8 mouse cellular contexts compared by ENCODE assay signal in the genomic region with DNA sequence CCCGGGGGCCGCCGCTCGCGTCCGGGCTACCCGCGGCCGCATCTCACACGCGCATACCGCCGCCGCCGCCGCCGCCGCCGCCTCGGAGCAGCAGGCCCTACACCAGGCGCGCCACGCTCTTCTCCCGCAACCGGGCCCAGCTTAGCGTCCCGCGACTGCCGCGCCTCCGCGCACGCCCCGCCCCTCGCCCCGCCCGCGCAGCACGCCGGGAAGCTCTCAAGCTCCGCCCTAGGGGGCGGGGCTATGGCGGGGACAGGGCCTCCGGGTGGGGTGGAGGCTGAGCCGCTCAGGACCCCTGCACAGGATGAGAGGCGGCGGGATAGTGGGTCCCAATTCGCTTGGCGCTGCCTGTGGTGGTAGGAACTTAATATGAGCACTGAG. TPM values are rescaled to one million over a fixed set of nuclear protein-coding genes. Genes with fewer than 3 reads are reported as not detected.
A peak's percentile ranks its signal among the peaks of the same experiment; 100 is the strongest.
DNase-seq lines count a peak whose midpoint lies in the region; ATAC-seq and TF ChIP-seq lines count a peak whose summit lies in the region.

No protein-coding gene starts in this region.

- TF ChIP-seq CTCF in G1E (IDR thresholded peaks at IDR 0.05; ENCODE audit: low read depth, low read length), result no peak
- no peak for TF ChIP-seq CTCF in liver, postnatal 0 days (IDR thresholded peaks at IDR 0.05; ENCODE audit: low read depth)

- H3K4me3 ChIP-seq in G1E (ENCODE audit: low read depth, low read length), result peak overlapping the region; percentile 84
- H3K4me3 ChIP-seq in forebrain, embryonic 14.5 days (ENCODE audit: low read depth, low read length), result peak overlapping the region; percentile 86
- H3K4me3 ChIP-seq in liver, postnatal 0 days (ENCODE audit: low read depth, low read length), result peak overlapping the region; percentile 86
- H3K4me3 ChIP-seq in neural tube, embryonic 13.5 days, result peak overlapping the region; percentile 92

- H3K36me3 ChIP-seq in G1E (replicated peaks), result peaks cover 12% of the 10 kb centered on the region
- H3K36me3 ChIP-seq in forebrain, embryonic 14.5 days (ENCODE audit: control insufficient read depth, insufficient read depth, low read length), result no peaks in the 10 kb centered on the region
- H3K36me3 ChIP-seq in liver, postnatal 0 days (replicated peaks; ENCODE audit: insufficient read depth, low read length), result no peaks in the 10 kb centered on the region
- H3K36me3 ChIP-seq in neural tube, embryonic 13.5 days, result no peaks in the 10 kb centered on the region

- peak overlapping the region; percentile 82 for H3K27ac ChIP-seq in forebrain, embryonic 14.5 days (ENCODE audit: low read depth, low read length)
- peak overlapping the region; percentile 87 for H3K27ac ChIP-seq in liver, postnatal 0 days (ENCODE audit: low read depth)
- H3K27ac ChIP-seq in neural tube, embryonic 13.5 days (replicated peaks), result peak overlapping the region; percentile 88

- peaks cover 18% of the 10 kb centered on the region for H3K27me3 ChIP-seq in G1E (ENCODE audit: insufficient read depth, low read length)
- no peaks in the 10 kb centered on the region for H3K27me3 ChIP-seq in forebrain, embryonic 14.5 days (replicated peaks; ENCODE audit: control insufficient read depth, insufficient read depth, low read length)
- no peaks in the 10 kb centered on the region for H3K27me3 ChIP-seq in liver, postnatal 0 days (ENCODE audit: insufficient read depth, low read length)
- H3K27me3 ChIP-seq in neural tube, embryonic 13.5 days, result no peaks in the 10 kb centered on the region

- peaks cover 19% of the 10 kb centered on the region for H3K4me1 ChIP-seq in G1E (ENCODE audit: insufficient read depth, low read depth, low read length)
- H3K4me1 ChIP-seq in forebrain, embryonic 14.5 days (ENCODE audit: control insufficient read depth, insufficient read depth, low read length), result peaks cover 3% of the 10 kb centered on the region; the same call in 1 of the 2 replicates
- H3K4me1 ChIP-seq in liver, postnatal 0 days (ENCODE audit: insufficient read depth), result no peaks in the 10 kb centered on the region
- H3K4me1 ChIP-seq in neural tube, embryonic 13.5 days (replicated peaks), result peaks cover 21% of the 10 kb centered on the region

- peak; percentile 72 for ATAC-seq in G1E (ENCODE audit: extremely low read depth, insufficient number of reproducible peaks, low FRiP score, poor library complexity, severe bottlenecking)
- ATAC-seq in forebrain, embryonic 14.5 days, result peak; percentile 96
- ATAC-seq in liver, postnatal 0 days, result peak; percentile 90
- peak; percentile 96 for ATAC-seq in neural tube, embryonic 13.5 days (ENCODE audit: low read depth)

- DNase-seq in G1E (ENCODE audit: low spot score), result peak; percentile 88
- DNase-seq in cerebellum, adult 11 months, result peak; percentile 91
- DNase-seq in forebrain, embryonic 14.5 days (ENCODE audit: low spot score), result peak; percentile 96
- DNase-seq in heart, postnatal 14 days, result peak; percentile 94
- peak; percentile 81 for DNase-seq in large intestine, adult 2 months (ENCODE audit: low read depth, low spot score)
- DNase-seq in liver, postnatal 0 days, result peak; percentile 93
- DNase-seq in testis, postnatal 10 days (ENCODE audit: low spot score), result peak; percentile 97

- peak overlapping the region; percentile 82 for H3K9ac ChIP-seq in forebrain, embryonic 14.5 days (ENCODE audit: low read length)
- H3K9ac ChIP-seq in liver, postnatal 0 days (replicated peaks), result peak overlapping the region; percentile 87
- peak overlapping the region; percentile 88 for H3K9ac ChIP-seq in neural tube, embryonic 13.5 days

- H3K4me2 ChIP-seq in forebrain, embryonic 14.5 days (ENCODE audit: low read length), result peak overlapping the region; percentile 65
- H3K4me2 ChIP-seq in liver, postnatal 0 days (ENCODE audit: low read depth, low read length), result peak overlapping the region; percentile 89
- H3K4me2 ChIP-seq in neural tube, embryonic 13.5 days, result peak overlapping the region; percentile 79

- H3K9me3 ChIP-seq in G1E (replicated peaks), result no peaks in the 10 kb centered on the region
- H3K9me3 ChIP-seq in forebrain, embryonic 14.5 days (replicated peaks; ENCODE audit: control insufficient read depth, low read length), result no peaks in the 10 kb centered on the region
- no peaks in the 10 kb centered on the region for H3K9me3 ChIP-seq in liver, postnatal 0 days (ENCODE audit: low read length)
- no peaks in the 10 kb centered on the region for H3K9me3 ChIP-seq in neural tube, embryonic 13.5 days

- intact Hi-C loops in heart, postnatal 14 days (cut with DNase I), result loop anchor here (5.0 kb wide), 1 partner anchor 88 kb away; the partner anchor contains the start of gene Ccne1

- no peak for TF ChIP-seq EP300 in liver, postnatal 0 days (IDR thresholded peaks at IDR 0.05; ENCODE audit: low read depth)

- WGBS in forebrain, embryonic 14.5 days, result under 1% methylated on average over 35 of the region's 49 CpGs
- under 1% methylated on average over 47 of the region's 49 CpGs for WGBS in large intestine, adult 2 months
- WGBS in liver, postnatal 0 days (ENCODE audit: insufficient replicate concordance), result 2% methylated on average over 38 of the region's 49 CpGs
- WGBS in neural tube, embryonic 13.5 days, result 1% methylated on average over 49 of the region's 49 CpGs

RNA-seq across cellular contexts. Expression of gene Uri1, which starts 4.0 kb away (rescaled TPM):
- total RNA-seq in G1E (2014; fragmentation: Nextera tagmentation) (109 and 130 TPM in 2 replicates), G1E (2017) (56.3 and 64.1 TPM in 2 replicates)
- 30.6 and 32.5 TPM in 2 replicates for polyA plus RNA-seq in G1E (2012)
- polyA plus RNA-seq in forebrain, embryonic 14.5 days (2014; fragmentation: Nextera tagmentation; extraction: Ambion mirVana), result 28.6 and 31.7 TPM in 2 replicates
- total RNA-seq in heart, postnatal 14 days (2021), result 10 to 100 TPM; 18.9 to 31.4 TPM
- polyA plus RNA-seq in large intestine, adult 2 months (2012; rRNA removed), result 3.5 and 6.0 TPM in 2 replicates
- polyA plus RNA-seq in liver, postnatal 0 days (2015; fragmentation: Nextera tagmentation; extraction: Ambion mirVana), result 15.1 and 17.1 TPM in 2 replicates
- polyA plus RNA-seq in neural tube, embryonic 13.5 days (2015; fragmentation: Nextera tagmentation; extraction: Ambion mirVana), result 40.8 and 41.2 TPM in 2 replicates

Comparison
In these comparisons a context has a peak if more than half of its experiments do, and no peak if none do; other contexts are left out.
1. Peak in every context shown above with its lines: DNase-seq, ATAC-seq, H3K4me3 ChIP-seq and H3K27ac ChIP-seq.